Mouse (Mus musculus) forebrain, embryonic 16.5 days (tissue): ENCODE measurements at regions not wholly inside any gene's neighbourhood (a gene's known extent, or its start where the extent isn't known, plus 50 kb on each side); places are given as distances from the start of the nearest gene placed in this dataset.

Experiments
- ATAC-seq: fragments of 200-750 bp; cut with Nextera tagmentation; 2 replicates; pipeline ENCODE4 v1.8.0; 2017; ENCODE audit warnings: mild to moderate bottlenecking, moderate library complexity
- H3K27ac ChIP-seq: fragments of 300-500 bp; sonication (generic); 2 replicates; pipeline ENCODE4 v1.5.1; 2014; ENCODE audit warnings: low read length, control low read depth
- H3K27me3 ChIP-seq: fragments of 300-500 bp; sonication (generic); replicated peaks from 2 replicates; pipeline ENCODE4 v1.6.1; 2014; ENCODE audit warnings: low read length; ENCODE audit not compliant: control insufficient read depth, insufficient read depth
- H3K36me3 ChIP-seq: fragments of 300-500 bp; sonication (generic); 2 replicates; pipeline ENCODE4 v1.6.1; 2014; ENCODE audit not compliant: control insufficient read depth, insufficient read depth
- H3K4me1 ChIP-seq: fragments of 300-500 bp; sonication (generic); replicated peaks from 2 replicates; pipeline ENCODE4 v1.6.1; 2014; ENCODE audit warnings: low read length; ENCODE audit not compliant: control insufficient read depth, insufficient read depth
- H3K4me2 ChIP-seq: fragments of 300-500 bp; sonication (generic); 2 replicates; pipeline ENCODE4 v1.6.1; 2014; ENCODE audit warnings: mild to moderate bottlenecking, low read length, control low read depth
- H3K4me3 ChIP-seq: fragments of 300-500 bp; sonication (generic); replicated peaks from 2 replicates; pipeline ENCODE4 v1.5.1; 2014; ENCODE audit warnings: mild to moderate bottlenecking, low read length, control low read depth
- H3K9ac ChIP-seq: fragments of 300-500 bp; sonication (generic); replicated peaks from 2 replicates; pipeline ENCODE4 v1.6.1; 2014; ENCODE audit warnings: low read depth, low read length, control low read depth
- H3K9me3 ChIP-seq: fragments of 300-500 bp; sonication (generic); 2 replicates; pipeline ENCODE4 v1.6.1; 2016; ENCODE audit warnings: low read length; ENCODE audit not compliant: control insufficient read depth
- WGBS: fragments of 180-500 bp; shearing (Covaris S2); extraction: QIAGEN DNeasy Blood & Tissue Kit; methylation state at CpG from one replicate; pipeline ENCODE4 v1.1.7; 2014; 5-methylcytosine and 5-hydroxymethylcytosine counted together

DNA sequence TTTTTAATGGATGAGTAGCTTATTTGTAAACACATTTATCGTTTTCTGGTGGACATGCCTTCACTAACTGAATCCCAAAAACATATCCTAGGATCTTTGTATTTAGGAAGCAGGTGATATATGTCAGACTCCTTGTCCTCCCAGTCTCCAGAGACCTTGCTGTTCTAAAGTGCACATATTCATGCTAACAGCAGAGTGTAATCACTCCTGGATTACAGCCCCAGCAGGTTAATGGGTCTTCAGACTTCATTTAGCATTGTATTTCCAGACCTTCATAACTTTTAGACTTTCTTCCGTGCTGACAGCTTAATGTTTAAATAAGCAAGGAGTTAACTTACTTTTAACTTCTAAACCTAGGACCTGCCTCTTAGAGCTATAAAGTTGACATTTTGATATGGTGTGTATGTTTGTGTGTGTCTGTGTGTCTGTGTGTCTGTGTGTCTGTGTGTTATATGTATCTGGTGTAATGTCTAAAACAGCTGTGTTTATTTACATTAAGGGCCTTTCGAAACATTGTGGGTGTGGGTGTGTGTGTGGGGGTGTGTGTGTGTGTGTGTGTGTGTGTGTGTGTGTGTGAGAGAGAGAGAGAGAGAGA is 398.3 kb downstream of the Gm4340 start:
- Histone ChIP-seq H3K27ac (no peak overlapping the region), H3K27me3 (no peaks in the 10 kb centered on the region), H3K4me2 (no peak overlapping the region), H3K9ac (no peak overlapping the region), H3K4me1 (no peaks in the 10 kb centered on the region), H3K4me3 (no peak overlapping the region), H3K36me3 (no peaks in the 10 kb centered on the region), H3K9me3 (peaks cover 2% of the 10 kb centered on the region; the same call in 1 of the 2 replicates)
- 85% methylated on average over 3 of the region's 3 CpGs for WGBS
- no peak for ATAC-seq

DNA sequence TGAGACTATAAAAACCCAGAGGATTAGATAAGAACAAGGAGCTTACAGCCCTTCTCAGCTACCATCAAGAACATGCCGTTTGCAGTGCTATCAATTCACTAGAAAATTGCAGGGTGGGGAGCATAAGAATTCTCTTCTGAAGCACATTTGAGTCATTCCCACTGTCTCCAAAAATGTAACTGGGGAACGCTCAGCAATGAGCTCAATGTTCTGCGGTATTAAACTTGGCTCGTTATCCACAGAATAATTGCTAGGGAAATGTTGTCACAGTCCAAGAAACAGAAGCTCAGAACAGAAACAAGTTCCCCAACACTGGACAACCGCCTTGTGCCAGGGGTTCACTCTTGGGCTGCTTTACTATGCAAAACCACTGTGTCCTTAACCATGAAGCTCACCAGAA is 402.1 kb downstream of the Gm4340 start:
- no peak for ATAC-seq
- H3K27me3 ChIP-seq: no peaks in the 10 kb centered on the region
- H3K4me2 ChIP-seq: no peak overlapping the region
- H3K27ac ChIP-seq: no peak overlapping the region
- H3K36me3 ChIP-seq: no peaks in the 10 kb centered on the region
- H3K4me1 ChIP-seq: no peaks in the 10 kb centered on the region
- no peak overlapping the region for H3K4me3 ChIP-seq
- 48% methylated on average over 5 of the region's 5 CpGs for WGBS
- H3K9ac ChIP-seq: no peak overlapping the region
- H3K9me3 ChIP-seq: no peaks in the 10 kb centered on the region

DNA sequence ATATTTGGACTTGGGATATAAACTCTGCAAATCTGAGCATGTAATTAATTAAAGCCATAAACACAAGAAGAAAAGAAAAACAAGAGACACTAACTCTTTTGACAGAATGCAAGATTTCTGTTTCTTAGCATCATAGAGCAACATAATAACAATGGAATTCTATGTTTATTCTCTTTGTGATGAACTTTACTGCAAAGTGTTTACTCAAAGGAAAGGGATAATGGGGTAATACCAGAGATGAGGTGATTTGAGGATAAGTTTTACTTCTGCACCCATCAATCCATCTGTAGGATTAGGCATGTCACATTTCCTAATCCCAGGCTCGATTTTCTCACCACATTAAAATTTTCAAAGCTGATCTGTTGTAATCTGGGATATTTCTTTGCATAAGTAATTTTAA is 433.8 kb downstream of the Gm4340 start:
- no peak overlapping the region for H3K4me3 ChIP-seq
- no peaks in the 10 kb centered on the region for H3K4me1 ChIP-seq
- no peak overlapping the region for H3K4me2 ChIP-seq
- no peak overlapping the region for H3K27ac ChIP-seq
- no peak for ATAC-seq
- no peak overlapping the region for H3K9ac ChIP-seq
- no peaks in the 10 kb centered on the region for H3K9me3 ChIP-seq
- no peaks in the 10 kb centered on the region for H3K27me3 ChIP-seq
- H3K36me3 ChIP-seq: no peaks in the 10 kb centered on the region
- WGBS: 70% methylated on average over 1 of the region's 1 CpGs

DNA sequence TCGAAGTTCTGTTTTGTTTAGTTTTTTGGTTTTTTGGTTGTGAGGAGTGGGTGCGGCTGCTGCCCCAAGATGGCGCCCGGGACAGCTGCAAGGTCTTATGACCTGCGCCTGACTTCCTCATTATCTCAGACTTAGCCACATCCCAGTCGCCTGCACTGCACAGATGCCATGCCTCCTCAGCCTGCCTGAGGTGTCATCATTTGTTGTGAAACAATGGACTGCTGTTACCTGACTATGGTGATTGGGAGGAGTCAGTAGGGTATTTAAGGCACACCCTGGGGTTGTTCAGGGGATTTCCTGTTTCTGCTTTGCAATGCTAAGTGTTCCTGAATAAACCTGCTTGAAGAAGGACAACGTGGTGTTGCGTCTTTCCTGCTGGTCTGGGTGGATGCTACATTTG is 457.2 kb downstream of the Gm4340 start:
- H3K9ac ChIP-seq: no peak overlapping the region
- H3K9me3 ChIP-seq: no peaks in the 10 kb centered on the region
- ATAC-seq: no peak
- no peaks in the 10 kb centered on the region for H3K4me1 ChIP-seq
- H3K4me3 ChIP-seq: no peak overlapping the region
- no peak overlapping the region for H3K4me2 ChIP-seq
- no peak overlapping the region for H3K27ac ChIP-seq
- no peaks in the 10 kb centered on the region for H3K36me3 ChIP-seq
- WGBS: 90% methylated on average over 8 of the region's 8 CpGs
- H3K27me3 ChIP-seq: no peaks in the 10 kb centered on the region

DNA sequence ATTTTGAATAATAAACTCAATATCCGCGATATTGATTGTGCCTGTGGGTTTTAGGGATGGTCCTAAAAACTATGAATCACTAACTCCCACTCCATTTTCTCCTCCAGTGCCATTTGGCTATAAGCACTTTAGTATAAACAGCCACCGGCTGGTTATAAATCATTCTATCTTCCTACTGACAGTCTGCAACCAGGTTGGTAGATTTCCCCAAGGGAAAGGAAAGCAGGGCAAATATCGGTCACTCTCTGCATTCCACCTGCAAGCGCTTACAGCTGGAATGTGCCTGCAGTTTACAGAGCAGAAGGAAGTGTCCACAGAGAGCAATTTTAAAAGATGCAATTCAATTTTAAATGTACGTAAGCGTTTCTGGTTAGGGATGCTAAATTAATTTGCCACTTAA is 466.5 kb downstream of the Gm4340 start:
- H3K4me1 ChIP-seq: peaks cover 4% of the 10 kb centered on the region
- no peak overlapping the region for H3K4me2 ChIP-seq
- no peak overlapping the region for H3K27ac ChIP-seq
- no peak overlapping the region for H3K9ac ChIP-seq
- H3K36me3 ChIP-seq: no peaks in the 10 kb centered on the region
- H3K27me3 ChIP-seq: no peaks in the 10 kb centered on the region
- 79% methylated on average over 7 of the region's 7 CpGs for WGBS
- H3K9me3 ChIP-seq: no peaks in the 10 kb centered on the region
- no peak for ATAC-seq
- H3K4me3 ChIP-seq: no peak overlapping the region

DNA sequence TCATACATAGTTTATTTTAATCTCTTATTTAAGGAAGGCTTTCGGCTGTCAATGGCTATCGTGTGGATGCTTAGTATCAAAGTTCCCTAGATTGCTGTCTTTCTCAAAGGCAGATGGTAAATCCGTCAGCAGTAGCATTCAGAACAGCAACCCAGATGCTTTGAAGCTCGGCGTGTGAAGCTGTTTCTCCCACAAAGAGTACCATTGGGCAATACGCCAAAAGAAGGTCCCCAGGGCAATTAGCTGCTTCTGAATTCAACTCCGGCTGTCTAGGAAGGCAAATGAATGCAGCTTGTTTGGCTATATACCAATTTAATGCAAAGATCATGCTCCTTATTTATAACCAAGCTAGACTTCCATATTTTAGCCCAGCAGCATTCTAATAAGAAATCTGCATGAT is 467.8 kb downstream of the Gm4340 start:
- Histone ChIP-seq H3K9me3 (no peaks in the 10 kb centered on the region), H3K36me3 (no peaks in the 10 kb centered on the region), H3K4me1 (peaks cover 4% of the 10 kb centered on the region), H3K4me3 (no peak overlapping the region), H3K9ac (no peak overlapping the region), H3K4me2 (peak overlapping the region; percentile 9; the same call in 1 of the 2 replicates), H3K27ac (no peak overlapping the region), H3K27me3 (no peaks in the 10 kb centered on the region)
- peak; percentile 89 for ATAC-seq
- WGBS: 8% methylated on average over 7 of the region's 7 CpGs

DNA sequence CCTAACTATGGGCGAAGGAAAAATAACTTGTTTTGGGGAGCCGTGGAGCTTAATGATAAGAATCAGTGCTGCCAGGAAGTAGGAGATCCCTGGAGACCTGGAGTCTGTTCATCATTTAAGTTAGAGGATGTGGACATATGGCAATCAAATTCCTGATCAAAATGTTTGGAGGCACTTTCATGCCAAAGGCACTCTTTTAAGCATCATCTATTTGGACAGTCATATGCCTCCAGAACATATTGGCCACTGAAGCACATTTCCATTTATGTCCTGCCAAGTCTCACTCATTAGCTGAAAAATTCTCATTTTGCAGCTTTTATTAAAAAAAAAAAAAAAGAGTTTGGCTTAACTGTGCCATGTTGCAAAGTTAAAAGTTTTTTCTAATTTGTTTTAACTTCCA is 474.4 kb downstream of the Gm4340 start:
- no peaks in the 10 kb centered on the region for H3K27me3 ChIP-seq
- H3K9me3 ChIP-seq: no peaks in the 10 kb centered on the region
- no peaks in the 10 kb centered on the region for H3K36me3 ChIP-seq
- H3K27ac ChIP-seq: no peak overlapping the region
- no peak overlapping the region for H3K9ac ChIP-seq
- WGBS: 62% methylated on average over 2 of the region's 2 CpGs
- H3K4me2 ChIP-seq: no peak overlapping the region
- H3K4me1 ChIP-seq: no peaks in the 10 kb centered on the region
- no peak overlapping the region for H3K4me3 ChIP-seq
- peak; percentile 72 for ATAC-seq

DNA sequence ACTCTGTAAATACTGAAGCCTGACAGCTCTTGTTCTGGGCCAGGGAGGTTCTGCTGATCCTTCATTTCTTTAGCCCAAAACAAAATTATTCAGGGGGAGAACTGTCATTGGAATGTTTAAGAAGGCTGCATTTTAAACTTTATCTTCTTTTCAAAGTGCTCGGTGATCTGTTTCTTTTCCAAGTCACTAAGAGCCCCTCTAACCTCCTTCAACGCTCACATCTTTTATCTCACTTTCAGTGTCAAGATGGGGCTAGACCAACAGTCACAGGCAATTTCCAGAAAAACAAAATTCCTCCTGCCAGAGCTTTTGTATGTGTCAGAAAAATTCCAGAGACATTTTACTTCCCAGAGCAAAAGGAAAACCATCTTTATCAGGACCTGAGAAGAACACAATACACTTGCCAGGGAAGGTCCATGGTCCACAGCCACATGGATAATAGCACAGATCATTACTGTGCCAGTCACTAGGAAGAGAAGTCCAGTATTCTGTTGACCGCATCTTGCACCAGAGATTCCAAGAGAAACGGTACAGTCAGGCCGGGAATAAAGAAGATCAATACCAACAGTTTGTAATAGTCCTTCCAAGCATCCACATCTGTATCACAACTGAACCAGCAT is 491.0 kb downstream of the Gm4340 start:
- 88% methylated on average over 5 of the region's 5 CpGs for WGBS
- H3K4me1 ChIP-seq: 0 out of 2 replicates have a peak, but pooled peaks cover 2% of the 10 kb centered on the region
- no peaks in the 10 kb centered on the region for H3K27me3 ChIP-seq
- H3K9me3 ChIP-seq: no peaks in the 10 kb centered on the region
- H3K4me3 ChIP-seq: no peak overlapping the region
- no peak overlapping the region for H3K9ac ChIP-seq
- H3K4me2 ChIP-seq: no peak overlapping the region
- no peaks in the 10 kb centered on the region for H3K36me3 ChIP-seq
- no peak for ATAC-seq
- no peak overlapping the region for H3K27ac ChIP-seq

DNA sequence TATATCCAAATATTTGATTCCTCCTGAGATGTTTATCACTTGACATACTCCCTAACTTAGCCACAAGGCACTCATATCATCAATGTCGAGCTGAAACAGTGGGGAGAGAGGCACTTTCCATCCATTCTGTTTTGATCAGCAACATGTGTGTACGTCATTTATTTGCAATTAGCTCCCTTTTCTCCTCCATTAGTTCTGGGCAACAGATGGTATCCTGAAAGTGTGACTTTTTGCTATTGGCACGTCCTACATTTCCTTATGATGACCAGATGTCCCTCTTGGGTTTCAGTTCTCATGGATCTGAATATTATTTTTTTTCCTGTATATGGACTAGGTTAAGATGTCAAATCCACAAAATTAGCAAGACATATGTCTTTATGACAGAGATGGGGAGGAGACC is 492.0 kb downstream of the Gm4340 start:
- ATAC-seq: peak; percentile 63
- 46% methylated on average over 3 of the region's 3 CpGs for WGBS

More for the DNA sequence above, 492.0 kb downstream of the Gm4340 start:
- Histone ChIP-seq H3K9me3 (no peaks in the 10 kb centered on the region), H3K36me3 (no peaks in the 10 kb centered on the region), H3K4me1 (0 out of 2 replicates have a peak, but pooled peaks cover 2% of the 10 kb centered on the region), H3K4me3 (no peak overlapping the region), H3K9ac (no peak overlapping the region), H3K27me3 (no peaks in the 10 kb centered on the region), H3K27ac (no peak overlapping the region), H3K4me2 (no peak overlapping the region)
